Mouse (Mus musculus): ENCODE data around the gene Chrm4. TPM values are rescaled to one million over a fixed set of nuclear protein-coding genes. Genes with fewer than 3 reads are reported as not detected.

Chrm4 gene
- polyA plus RNA-seq, 1 experiment, result not detected

DNA sequence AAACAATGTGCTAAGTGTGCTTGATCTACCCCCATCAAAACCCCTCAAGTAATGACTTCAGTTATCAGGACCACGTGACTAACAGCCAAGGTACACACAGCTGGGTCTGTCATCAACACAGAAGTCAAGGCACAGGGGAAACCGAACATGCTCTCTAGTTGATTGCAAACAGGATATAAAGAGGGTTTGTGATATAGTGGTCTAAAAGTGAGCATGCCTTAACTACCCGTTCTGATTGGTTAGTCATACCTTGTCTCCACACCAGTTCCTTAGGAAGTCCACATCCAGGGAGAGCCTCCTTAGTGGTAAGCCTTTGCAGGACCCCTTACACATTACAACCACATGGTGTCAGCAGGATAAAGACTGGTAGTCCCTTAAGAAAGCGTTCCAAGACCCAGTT is 6.9 kb upstream of the Chrm4 start:
- Histone ChIP-seq H3K4me1 (ENCODE audit: control insufficient read depth, insufficient read depth, low read length) (peaks cover 26% of the 10 kb centered on the region), H3K4me3 (ENCODE audit: insufficient read depth, low read depth, low read length) (no peak overlapping the region), H3K27ac (ENCODE audit: insufficient read depth, low read depth, low read length) (no peak overlapping the region)
- no peak for TF ChIP-seq CTCF (IDR thresholded peaks at IDR 0.05; ENCODE audit: insufficient read depth, low read depth, low read length)
- no peak for TF ChIP-seq POLR2A (IDR thresholded peaks at IDR 0.05; ENCODE audit: insufficient read depth, low read depth, low read length)
- WGBS, result 56% methylated on average over 4 of the region's 4 CpGs

- peak overlapping the region; percentile 73 for H3K27ac ChIP-seq (ENCODE audit: insufficient read depth, low read depth, low read length)
- H3K4me1 ChIP-seq (ENCODE audit: control insufficient read depth, insufficient read depth, low read length), result peaks cover 37% of the 10 kb centered on the region
- peak overlapping the region; percentile 93 for H3K4me3 ChIP-seq (ENCODE audit: insufficient read depth, low read depth, low read length)
- no peak for TF ChIP-seq POLR2A (IDR thresholded peaks at IDR 0.05; ENCODE audit: insufficient read depth, low read depth, low read length)
- TF ChIP-seq CTCF (IDR thresholded peaks at IDR 0.05; ENCODE audit: insufficient read depth, low read depth, low read length), result no peak
- WGBS, result 5% methylated on average over 31 of the region's 31 CpGs
These were observed 5.8 kb upstream of the Chrm4 start for GRCm38 (mm10) chr2:91921181-91921789.

DNA sequence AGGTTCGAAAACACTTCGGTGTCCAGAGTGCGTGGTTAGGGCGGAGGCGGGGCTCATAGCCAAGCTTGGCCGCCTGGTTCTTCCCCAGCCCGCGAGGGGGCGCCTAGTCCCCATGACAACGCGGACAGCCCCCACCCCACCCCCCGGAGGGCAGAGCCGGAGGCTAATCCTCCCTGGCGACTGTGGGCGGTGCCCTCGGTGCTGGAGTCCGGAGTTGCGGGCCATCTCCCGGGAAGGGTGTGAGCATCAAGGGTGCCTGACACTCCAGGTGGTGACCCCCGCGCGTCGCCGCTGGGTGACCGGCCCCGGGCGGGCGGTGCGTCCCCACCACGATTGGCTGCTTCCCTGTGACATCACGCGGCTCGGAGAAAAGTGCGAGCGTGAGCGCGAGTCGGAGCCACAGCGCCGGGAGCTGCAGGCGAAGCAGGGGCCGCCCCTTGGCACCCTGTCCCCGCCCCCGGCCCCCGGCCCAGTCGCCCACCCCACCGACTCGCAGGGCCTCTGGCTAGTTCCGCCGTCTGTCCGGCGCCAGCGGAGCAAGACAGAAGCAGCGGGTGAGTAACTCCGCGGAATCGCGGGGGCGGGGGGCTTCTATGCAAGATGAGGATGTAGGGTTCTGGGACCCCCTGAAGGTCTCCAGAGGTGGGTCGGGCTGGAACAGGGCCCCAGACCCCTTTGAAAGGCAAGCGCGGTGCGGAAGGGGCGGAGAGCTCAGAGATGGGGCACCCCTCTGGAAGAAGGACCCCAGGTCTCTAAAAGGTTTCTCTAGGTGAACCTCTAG is 5.1 kb upstream of the Chrm4 start:
- H3K4me3 ChIP-seq (ENCODE audit: insufficient read depth, low read depth, low read length), result peak overlapping the region; percentile 93
- peaks cover 41% of the 10 kb centered on the region for H3K4me1 ChIP-seq (ENCODE audit: control insufficient read depth, insufficient read depth, low read length)
- WGBS, result under 1% methylated on average over 64 of the region's 64 CpGs
- peak overlapping the region; percentile 82 for H3K27ac ChIP-seq (ENCODE audit: insufficient read depth, low read depth, low read length)
- peak; percentile 45; the same call in 1 of the 2 replicates for TF ChIP-seq POLR2A (IDR thresholded peaks at IDR 0.05; ENCODE audit: insufficient read depth, low read depth, low read length)
- TF ChIP-seq CTCF (IDR thresholded peaks at IDR 0.05; ENCODE audit: insufficient read depth, low read depth, low read length), result peak; percentile 58; the same call in 1 of the 2 replicates

GRCm38 (mm10) chr2:91922586-91923414 is 4.2 kb upstream of the Chrm4 start:
- Histone ChIP-seq H3K4me1 (ENCODE audit: control insufficient read depth, insufficient read depth, low read length) (peaks cover 42% of the 10 kb centered on the region), H3K4me3 (ENCODE audit: insufficient read depth, low read depth, low read length) (peak overlapping the region; percentile 93), H3K27ac (ENCODE audit: insufficient read depth, low read depth, low read length) (peak overlapping the region; percentile 52)
- WGBS, result 3% methylated on average over 37 of the region's 37 CpGs
- TF ChIP-seq CTCF (IDR thresholded peaks at IDR 0.05; ENCODE audit: insufficient read depth, low read depth, low read length) (no peak), POLR2A (IDR thresholded peaks at IDR 0.05; ENCODE audit: insufficient read depth, low read depth, low read length) (no peak)

DNA sequence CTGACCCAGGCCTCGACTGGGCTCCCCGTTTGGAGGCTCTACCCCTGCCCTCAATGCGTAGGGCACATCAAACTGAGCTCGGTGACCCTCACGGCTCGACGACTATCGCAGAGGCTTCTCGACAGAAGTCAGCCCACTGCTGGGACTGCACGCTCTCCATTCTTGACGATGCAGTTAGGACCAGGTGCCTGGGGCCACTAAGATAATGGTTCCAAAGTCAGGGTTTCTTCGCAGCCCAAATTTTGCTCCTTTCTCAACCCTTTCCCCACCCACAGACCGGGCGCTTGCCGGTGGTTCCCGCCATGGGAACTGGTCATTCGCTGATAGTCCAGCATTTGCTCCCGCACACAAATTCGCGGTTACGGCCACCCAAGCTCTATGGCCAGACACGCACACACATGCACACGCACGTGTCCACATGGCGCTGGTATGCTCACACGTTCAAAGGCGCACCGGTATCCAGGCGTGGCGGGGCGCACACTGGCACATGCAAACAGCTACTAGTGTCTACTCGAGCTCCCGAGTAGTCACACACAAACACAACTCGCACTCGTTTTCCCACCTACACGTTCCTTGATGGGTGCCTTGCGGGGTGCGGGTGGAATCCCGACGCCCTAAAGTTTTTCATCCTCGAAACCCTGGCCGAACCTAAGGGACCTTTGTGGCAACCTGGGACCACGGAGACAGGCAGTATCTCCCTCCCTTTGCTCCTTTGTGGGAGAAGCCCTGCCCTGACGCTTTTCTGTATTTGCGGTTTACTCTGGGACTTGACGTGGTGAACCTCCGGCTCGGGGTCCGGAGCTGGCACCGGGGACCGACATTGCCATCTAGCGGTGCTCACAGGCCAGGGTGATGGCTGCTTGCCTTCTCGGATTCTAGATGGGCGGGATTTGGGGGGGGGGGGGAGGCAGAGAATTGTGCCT is 3.4 kb upstream of the Chrm4 start:
- 4% methylated on average over 54 of the region's 54 CpGs for WGBS
- H3K27ac ChIP-seq (ENCODE audit: insufficient read depth, low read depth, low read length), result peak overlapping the region; percentile 52
- H3K4me1 ChIP-seq (ENCODE audit: control insufficient read depth, insufficient read depth, low read length), result peaks cover 51% of the 10 kb centered on the region
- no peak for TF ChIP-seq POLR2A (IDR thresholded peaks at IDR 0.05; ENCODE audit: insufficient read depth, low read depth, low read length)
- peak; percentile 77 for TF ChIP-seq CTCF (IDR thresholded peaks at IDR 0.05; ENCODE audit: insufficient read depth, low read depth, low read length)
- peak overlapping the region; percentile 93 for H3K4me3 ChIP-seq (ENCODE audit: insufficient read depth, low read depth, low read length)

DNA sequence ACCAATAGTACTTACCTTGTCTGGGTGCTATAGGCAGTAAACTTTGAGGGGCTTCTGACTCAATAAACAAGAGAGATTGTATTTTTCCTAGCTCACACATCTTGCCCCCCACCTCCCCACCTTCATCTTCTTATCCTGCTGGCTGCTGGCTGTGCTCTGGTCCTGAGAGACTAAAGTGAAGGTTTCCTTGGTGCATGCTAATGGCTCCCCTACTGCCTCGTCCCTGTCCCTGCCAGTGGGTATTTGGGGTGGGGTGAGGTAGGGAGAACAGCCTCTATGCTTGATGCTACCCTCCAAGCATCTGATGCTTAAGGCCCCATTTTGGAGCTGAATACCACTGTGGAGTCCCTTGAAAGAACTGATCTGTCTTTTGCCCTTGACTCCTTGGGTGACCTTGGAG is 2.3 kb upstream of the Chrm4 start:
- Histone ChIP-seq H3K4me1 (ENCODE audit: control insufficient read depth, insufficient read depth, low read length) (peaks cover 57% of the 10 kb centered on the region), H3K4me3 (ENCODE audit: insufficient read depth, low read depth, low read length) (peak overlapping the region; percentile 27), H3K27ac (ENCODE audit: insufficient read depth, low read depth, low read length) (peak overlapping the region; percentile 68)
- 38% methylated on average over 1 of the region's 1 CpGs for WGBS
- TF ChIP-seq POLR2A (IDR thresholded peaks at IDR 0.05; ENCODE audit: insufficient read depth, low read depth, low read length), result no peak
- no peak for TF ChIP-seq CTCF (IDR thresholded peaks at IDR 0.05; ENCODE audit: insufficient read depth, low read depth, low read length)

DNA sequence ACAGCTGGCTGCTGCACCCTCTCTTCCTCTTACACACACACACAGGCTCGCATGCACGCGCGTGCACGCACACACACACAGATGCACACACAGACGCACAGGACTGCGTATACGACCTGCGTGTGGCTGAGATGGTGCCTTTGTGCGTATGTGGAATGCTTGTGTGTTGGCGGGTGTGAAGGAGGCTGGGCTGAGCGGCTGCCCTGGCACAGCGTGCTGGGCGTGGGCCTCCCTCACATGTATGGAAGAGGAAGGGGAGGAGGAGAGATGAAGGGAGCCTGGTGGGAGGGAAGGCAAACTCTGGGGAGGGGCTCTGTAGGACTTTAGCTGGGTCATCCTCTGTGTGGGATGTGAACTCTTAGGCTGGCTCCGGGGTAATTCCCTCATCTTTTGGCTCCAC is 1.6 kb upstream of the Chrm4 start:
- Histone ChIP-seq H3K4me3 (ENCODE audit: insufficient read depth, low read depth, low read length) (peak overlapping the region; percentile 27), H3K27ac (ENCODE audit: insufficient read depth, low read depth, low read length) (peak overlapping the region; percentile 68; the same call in 1 of the 2 replicates), H3K4me1 (ENCODE audit: control insufficient read depth, insufficient read depth, low read length) (peaks cover 62% of the 10 kb centered on the region)
- no peak for TF ChIP-seq POLR2A (IDR thresholded peaks at IDR 0.05; ENCODE audit: insufficient read depth, low read depth, low read length)
- TF ChIP-seq CTCF (IDR thresholded peaks at IDR 0.05; ENCODE audit: insufficient read depth, low read depth, low read length), result no peak
- 48% methylated on average over 15 of the region's 15 CpGs for WGBS
